Mouse (Mus musculus): ENCODE data around the gene Necab2.

Necab2 gene

DNA sequence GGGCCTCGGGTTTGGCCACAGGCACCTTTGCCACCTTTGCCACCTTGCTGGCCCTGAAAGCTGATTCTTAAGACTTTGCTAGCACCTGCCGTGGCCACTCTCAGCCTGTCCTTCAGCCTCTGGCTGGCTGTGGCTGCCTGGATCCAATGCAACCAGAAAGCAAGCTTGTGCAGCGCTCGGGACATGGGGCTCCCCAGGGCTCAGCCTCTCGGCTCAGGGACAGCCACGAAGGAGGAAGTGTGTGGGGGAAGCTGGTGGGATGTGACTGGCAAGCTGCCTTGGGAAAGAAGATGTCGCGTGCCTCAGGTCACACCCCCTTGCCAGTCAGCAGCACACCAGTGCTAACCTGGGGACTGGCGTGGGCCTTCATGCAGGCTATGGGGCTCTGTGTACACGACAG lies 21.8 kb upstream of the Necab2 start:
- peaks cover 39% of the 10 kb centered on the region for H3K27me3 ChIP-seq (ENCODE audit: insufficient read depth, low read length)
- H3K9me3 ChIP-seq (ENCODE audit: low read length) = no peaks in the 10 kb centered on the region
- peaks cover 42% of the 10 kb centered on the region for H3K4me1 ChIP-seq (replicated peaks; ENCODE audit: low read depth, low read length)
- H3K4me3 ChIP-seq (replicated peaks; ENCODE audit: low read length) = no peak overlapping the region
- TF ChIP-seq POU5F1 (IDR thresholded peaks at IDR 0.05; ENCODE audit: borderline replicate concordance, low read length) (no peak), CTCF (conservative IDR thresholded peaks at IDR 0.05; ENCODE audit: low read length) (no peak), NANOG (IDR thresholded peaks at IDR 0.05; ENCODE audit: borderline replicate concordance, low read length) (no peak)
- H3K36me3 ChIP-seq (ENCODE audit: insufficient read depth, low read length) = no peaks in the 10 kb centered on the region

DNA sequence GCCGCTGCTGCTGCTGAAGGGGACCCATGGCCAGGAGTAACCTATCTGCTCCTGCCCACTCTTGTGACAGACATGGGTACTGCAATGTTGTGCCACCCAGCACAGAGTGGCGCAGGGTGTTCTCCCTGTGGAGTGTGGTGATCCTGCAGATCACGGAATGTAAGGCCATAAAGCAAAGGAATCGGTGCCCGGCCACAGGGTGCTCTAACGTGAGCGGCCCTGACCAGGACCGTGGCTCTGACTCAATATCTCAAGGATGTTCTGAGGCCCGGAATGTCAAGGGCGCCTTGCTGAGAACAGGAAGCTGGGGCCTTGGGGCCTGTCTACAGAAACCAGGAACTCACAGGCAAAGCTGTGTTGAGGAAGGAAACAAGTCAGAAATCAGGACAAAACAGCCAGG lies 21.0 kb upstream of the Necab2 start:
- TF ChIP-seq CTCF (conservative IDR thresholded peaks at IDR 0.05; ENCODE audit: low read length) (no peak), POU5F1 (IDR thresholded peaks at IDR 0.05; ENCODE audit: borderline replicate concordance, low read length) (no peak), NANOG (IDR thresholded peaks at IDR 0.05; ENCODE audit: borderline replicate concordance, low read length) (no peak)
- H3K9me3 ChIP-seq (ENCODE audit: low read length) = no peaks in the 10 kb centered on the region
- H3K36me3 ChIP-seq (ENCODE audit: insufficient read depth, low read length) = no peaks in the 10 kb centered on the region
- H3K27me3 ChIP-seq (ENCODE audit: insufficient read depth, low read length) = peaks cover 42% of the 10 kb centered on the region
- H3K4me3 ChIP-seq (replicated peaks; ENCODE audit: low read length) = no peak overlapping the region
- H3K4me1 ChIP-seq (replicated peaks; ENCODE audit: low read depth, low read length) = peaks cover 41% of the 10 kb centered on the region

GRCm38 (mm10) chr8:119426069-119426735 lies 20.3 kb upstream of the Necab2 start:
- Histone ChIP-seq H3K36me3 (ENCODE audit: insufficient read depth, low read length) (no peaks in the 10 kb centered on the region), H3K4me1 (replicated peaks; ENCODE audit: low read depth, low read length) (peaks cover 34% of the 10 kb centered on the region), H3K4me3 (replicated peaks; ENCODE audit: low read length) (no peak overlapping the region), H3K9me3 (ENCODE audit: low read length) (no peaks in the 10 kb centered on the region), H3K27me3 (ENCODE audit: insufficient read depth, low read length) (peaks cover 38% of the 10 kb centered on the region)
- TF ChIP-seq CTCF (conservative IDR thresholded peaks at IDR 0.05; ENCODE audit: low read length) = no peak
- no peak for TF ChIP-seq NANOG (IDR thresholded peaks at IDR 0.05; ENCODE audit: borderline replicate concordance, low read length)
- no peak for TF ChIP-seq POU5F1 (IDR thresholded peaks at IDR 0.05; ENCODE audit: borderline replicate concordance, low read length)

DNA sequence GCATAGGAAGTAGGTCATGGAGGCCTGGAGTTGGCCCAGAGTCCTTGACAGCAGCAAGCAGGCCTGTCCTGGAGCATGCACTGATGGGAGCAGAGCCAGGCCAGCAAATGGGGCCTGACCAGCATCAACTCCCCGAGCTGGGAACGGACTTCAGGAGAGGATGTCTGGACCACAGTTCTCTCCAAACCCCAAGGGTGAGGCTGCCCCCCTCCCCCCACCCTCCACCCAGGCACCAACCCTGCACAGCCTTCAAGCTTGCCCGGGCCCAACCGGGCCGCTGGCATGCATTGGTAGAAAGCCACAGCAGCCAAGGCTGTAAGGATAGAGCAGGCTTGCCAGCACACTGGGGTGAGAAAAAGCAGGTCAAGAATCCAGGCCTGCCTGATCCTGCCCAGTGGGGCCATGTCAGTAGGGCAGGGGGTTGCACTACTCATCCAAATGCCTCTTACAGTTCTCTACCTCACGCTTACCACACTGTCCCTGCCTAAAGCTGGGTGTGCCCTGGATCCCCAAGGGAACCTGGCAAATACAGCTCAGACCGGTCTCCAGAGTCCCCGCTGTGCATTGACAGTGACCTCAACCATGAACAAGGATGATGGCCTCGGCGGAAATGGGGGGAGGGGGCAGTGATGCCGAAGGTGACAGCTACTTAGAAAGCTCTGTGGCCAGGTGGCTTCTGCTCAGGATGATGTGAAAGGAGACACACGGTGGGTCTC lies 18.7 kb upstream of the Necab2 start:
- TF ChIP-seq POU5F1 (IDR thresholded peaks at IDR 0.05; ENCODE audit: borderline replicate concordance, low read length) (no peak), NANOG (IDR thresholded peaks at IDR 0.05; ENCODE audit: borderline replicate concordance, low read length) (no peak), CTCF (conservative IDR thresholded peaks at IDR 0.05; ENCODE audit: low read length) (no peak)
- Histone ChIP-seq H3K4me1 (replicated peaks; ENCODE audit: low read depth, low read length) (peaks cover 28% of the 10 kb centered on the region), H3K27me3 (ENCODE audit: insufficient read depth, low read length) (peaks cover 25% of the 10 kb centered on the region; the same call in 1 of the 2 replicates), H3K9me3 (ENCODE audit: low read length) (no peaks in the 10 kb centered on the region), H3K4me3 (replicated peaks; ENCODE audit: low read length) (no peak overlapping the region), H3K36me3 (ENCODE audit: insufficient read depth, low read length) (no peaks in the 10 kb centered on the region)

DNA sequence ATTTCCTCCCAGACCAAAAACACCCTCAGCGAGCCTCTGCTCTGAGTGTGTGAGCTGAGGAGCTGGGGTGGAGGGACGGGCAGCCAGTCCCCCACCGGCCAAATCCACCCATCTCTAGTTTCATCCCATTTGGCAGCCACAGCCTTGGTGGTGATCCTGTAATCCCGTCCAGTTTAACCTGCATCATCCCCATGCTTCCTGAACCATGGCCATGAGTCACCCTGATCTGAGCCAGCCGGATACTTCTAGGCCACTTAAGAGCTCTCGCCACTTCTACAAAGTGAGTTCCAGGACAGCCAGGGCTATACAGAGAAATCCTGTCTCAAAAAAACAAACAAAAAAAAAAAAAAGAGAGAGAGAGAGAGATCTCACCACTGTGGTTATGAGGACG lies 18.2 kb upstream of the Necab2 start:
- Histone ChIP-seq H3K4me3 (replicated peaks; ENCODE audit: low read length) (no peak overlapping the region), H3K36me3 (ENCODE audit: insufficient read depth, low read length) (no peaks in the 10 kb centered on the region), H3K9me3 (ENCODE audit: low read length) (no peaks in the 10 kb centered on the region), H3K27me3 (ENCODE audit: insufficient read depth, low read length) (0 out of 2 replicates have a peak, but pooled peaks cover 25% of the 10 kb centered on the region), H3K4me1 (replicated peaks; ENCODE audit: low read depth, low read length) (peaks cover 23% of the 10 kb centered on the region)
- TF ChIP-seq POU5F1 (IDR thresholded peaks at IDR 0.05; ENCODE audit: borderline replicate concordance, low read length) (no peak), CTCF (conservative IDR thresholded peaks at IDR 0.05; ENCODE audit: low read length) (no peak), NANOG (IDR thresholded peaks at IDR 0.05; ENCODE audit: borderline replicate concordance, low read length) (no peak)

DNA sequence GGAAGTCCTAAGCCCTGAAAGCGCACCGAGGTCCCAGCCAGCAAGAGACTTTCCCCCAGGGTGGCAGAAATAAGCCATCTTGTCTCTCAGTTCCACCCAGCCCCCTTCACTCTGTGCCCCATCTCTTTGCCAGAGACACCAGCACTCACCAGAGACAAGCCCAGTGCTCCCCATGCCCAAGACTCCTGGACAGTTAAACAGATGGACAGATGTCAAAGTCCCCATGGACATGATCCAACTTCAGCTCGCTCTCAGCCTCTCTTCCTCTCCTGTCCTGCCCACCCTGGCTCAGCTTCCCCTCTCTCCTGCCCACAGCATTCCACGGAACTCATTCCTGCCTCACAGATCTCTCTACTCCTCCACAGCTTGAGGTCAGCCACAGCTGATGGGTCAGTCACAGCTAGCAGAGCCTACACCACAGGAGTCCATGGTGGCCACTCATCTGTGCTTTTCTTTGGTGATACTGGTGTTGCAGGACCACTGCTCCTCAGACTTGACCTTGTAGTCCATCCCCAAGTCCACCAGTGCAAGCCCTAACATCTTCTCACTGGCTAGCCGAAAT lies 17.7 kb upstream of the Necab2 start:
- Histone ChIP-seq H3K27me3 (ENCODE audit: insufficient read depth, low read length) (0 out of 2 replicates have a peak, but pooled peaks cover 25% of the 10 kb centered on the region), H3K4me3 (replicated peaks; ENCODE audit: low read length) (no peak overlapping the region), H3K4me1 (replicated peaks; ENCODE audit: low read depth, low read length) (peaks cover 19% of the 10 kb centered on the region), H3K9me3 (ENCODE audit: low read length) (no peaks in the 10 kb centered on the region), H3K36me3 (ENCODE audit: insufficient read depth, low read length) (no peaks in the 10 kb centered on the region)
- TF ChIP-seq CTCF (conservative IDR thresholded peaks at IDR 0.05; ENCODE audit: low read length) = no peak
- no peak for TF ChIP-seq POU5F1 (IDR thresholded peaks at IDR 0.05; ENCODE audit: borderline replicate concordance, low read length)
- TF ChIP-seq NANOG (IDR thresholded peaks at IDR 0.05; ENCODE audit: borderline replicate concordance, low read length) = no peak

- TF ChIP-seq NANOG (IDR thresholded peaks at IDR 0.05; ENCODE audit: borderline replicate concordance, low read length) (no peak), POU5F1 (IDR thresholded peaks at IDR 0.05; ENCODE audit: borderline replicate concordance, low read length) (no peak), CTCF (conservative IDR thresholded peaks at IDR 0.05; ENCODE audit: low read length) (no peak)
- Histone ChIP-seq H3K4me1 (replicated peaks; ENCODE audit: low read depth, low read length) (peaks cover 12% of the 10 kb centered on the region), H3K36me3 (ENCODE audit: insufficient read depth, low read length) (no peaks in the 10 kb centered on the region), H3K4me3 (replicated peaks; ENCODE audit: low read length) (no peak overlapping the region), H3K27me3 (ENCODE audit: insufficient read depth, low read length) (peaks cover 20% of the 10 kb centered on the region; the same call in 1 of the 2 replicates), H3K9me3 (ENCODE audit: low read length) (no peaks in the 10 kb centered on the region)
These were observed 17.0 kb upstream of the Necab2 start for GRCm38 (mm10) chr8:119429552-119429951.

DNA sequence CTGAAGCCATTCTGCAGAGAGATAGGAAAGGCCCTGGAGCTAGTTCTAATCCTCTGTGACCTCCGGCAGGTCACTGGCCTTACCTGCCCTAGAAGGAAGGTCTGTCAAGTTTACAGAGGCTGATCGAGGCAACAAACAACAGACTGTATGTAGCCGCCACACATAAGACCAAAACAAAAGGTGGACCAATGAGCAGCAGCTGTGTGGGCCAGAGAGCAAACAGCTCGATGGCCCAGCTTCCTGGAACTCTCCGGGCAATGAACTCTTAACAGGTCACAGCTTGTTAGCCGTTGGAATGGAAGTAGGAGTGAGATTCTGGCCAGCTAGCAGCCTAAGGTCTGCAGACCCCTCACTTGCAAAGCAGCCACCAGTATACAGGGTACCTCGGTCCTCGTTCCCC lies 16.3 kb upstream of the Necab2 start:
- H3K36me3 ChIP-seq (ENCODE audit: insufficient read depth, low read length) = no peaks in the 10 kb centered on the region
- peaks cover 20% of the 10 kb centered on the region for H3K27me3 ChIP-seq (ENCODE audit: insufficient read depth, low read length)
- no peaks in the 10 kb centered on the region for H3K9me3 ChIP-seq (ENCODE audit: low read length)
- TF ChIP-seq NANOG (IDR thresholded peaks at IDR 0.05; ENCODE audit: borderline replicate concordance, low read length) = no peak
- TF ChIP-seq CTCF (conservative IDR thresholded peaks at IDR 0.05; ENCODE audit: low read length) = no peak
- no peak for TF ChIP-seq POU5F1 (IDR thresholded peaks at IDR 0.05; ENCODE audit: borderline replicate concordance, low read length)
- H3K4me1 ChIP-seq (replicated peaks; ENCODE audit: low read depth, low read length) = peaks cover 9% of the 10 kb centered on the region
- no peak overlapping the region for H3K4me3 ChIP-seq (replicated peaks; ENCODE audit: low read length)

Data from E14TG2a.4 (cell line).